Mouse (Mus musculus): ENCODE data around the gene Ppp2r5a. TPM values are rescaled to one million over a fixed set of nuclear protein-coding genes. Genes with fewer than 3 reads are reported as not detected.

Ppp2r5a gene
- polyA plus RNA-seq, 1 experiment from 2014 or later = 13.1 TPM

- Histone ChIP-seq H3K9ac (ENCODE audit: low read depth, low read length) (no peak overlapping the region), H3K27me3 (ENCODE audit: control insufficient read depth, insufficient read depth, low read length) (no peaks in the 10 kb centered on the region), H3K27ac (ENCODE audit: low read depth, low read length) (no peak overlapping the region), H3K4me1 (replicated peaks; ENCODE audit: control insufficient read depth, insufficient read depth, low read length) (no peaks in the 10 kb centered on the region), H3K4me2 (replicated peaks; ENCODE audit: low read depth, low read length) (no peak overlapping the region), H3K4me3 (ENCODE audit: low read depth, low read length) (no peak overlapping the region), H3K36me3 (ENCODE audit: control insufficient read depth, insufficient read depth, low read length) (no peaks in the 10 kb centered on the region), H3K9me3 (ENCODE audit: control insufficient read depth, low read length) (no peaks in the 10 kb centered on the region)
- ATAC-seq (ENCODE audit: low FRiP score) (no peak), DNase-seq (ENCODE audit: low spot score) (no peak)
- 65% methylated on average over 6 of the region's 6 CpGs for WGBS
Measured at GRCm38 (mm10) chr1:191413691-191414415, 10.8 kb upstream of the Ppp2r5a start.

- Histone ChIP-seq H3K36me3 (ENCODE audit: control insufficient read depth, insufficient read depth, low read length) (no peaks in the 10 kb centered on the region), H3K27me3 (ENCODE audit: control insufficient read depth, insufficient read depth, low read length) (no peaks in the 10 kb centered on the region), H3K4me2 (replicated peaks; ENCODE audit: low read depth, low read length) (no peak overlapping the region), H3K9ac (ENCODE audit: low read depth, low read length) (no peak overlapping the region), H3K9me3 (ENCODE audit: control insufficient read depth, low read length) (no peaks in the 10 kb centered on the region), H3K27ac (ENCODE audit: low read depth, low read length) (no peak overlapping the region), H3K4me1 (replicated peaks; ENCODE audit: control insufficient read depth, insufficient read depth, low read length) (no peaks in the 10 kb centered on the region), H3K4me3 (ENCODE audit: low read depth, low read length) (no peak overlapping the region)
- WGBS = 58% methylated on average over 10 of the region's 10 CpGs
- ATAC-seq (ENCODE audit: low FRiP score) (no peak), DNase-seq (ENCODE audit: low spot score) (no peak)
Measured at GRCm38 (mm10) chr1:191410294-191411036, 7.4 kb upstream of the Ppp2r5a start.

GRCm38 (mm10) chr1:191407246-191407645 lies 4.2 kb upstream of the Ppp2r5a start:
- DNase-seq (ENCODE audit: low spot score) (no peak), ATAC-seq (ENCODE audit: low FRiP score) (no peak)
- Histone ChIP-seq H3K36me3 (ENCODE audit: control insufficient read depth, insufficient read depth, low read length) (no peaks in the 10 kb centered on the region), H3K4me2 (replicated peaks; ENCODE audit: low read depth, low read length) (no peak overlapping the region), H3K9me3 (ENCODE audit: control insufficient read depth, low read length) (no peaks in the 10 kb centered on the region), H3K4me1 (replicated peaks; ENCODE audit: control insufficient read depth, insufficient read depth, low read length) (no peaks in the 10 kb centered on the region), H3K9ac (ENCODE audit: low read depth, low read length) (no peak overlapping the region), H3K27ac (ENCODE audit: low read depth, low read length) (no peak overlapping the region), H3K4me3 (ENCODE audit: low read depth, low read length) (no peak overlapping the region), H3K27me3 (ENCODE audit: control insufficient read depth, insufficient read depth, low read length) (no peaks in the 10 kb centered on the region)
- 68% methylated on average over 12 of the region's 12 CpGs for WGBS

- Histone ChIP-seq H3K4me1 (replicated peaks; ENCODE audit: control insufficient read depth, insufficient read depth, low read length) (no peaks in the 10 kb centered on the region), H3K36me3 (ENCODE audit: control insufficient read depth, insufficient read depth, low read length) (no peaks in the 10 kb centered on the region), H3K27me3 (ENCODE audit: control insufficient read depth, insufficient read depth, low read length) (no peaks in the 10 kb centered on the region), H3K4me2 (replicated peaks; ENCODE audit: low read depth, low read length) (no peak overlapping the region), H3K27ac (ENCODE audit: low read depth, low read length) (no peak overlapping the region), H3K9me3 (ENCODE audit: control insufficient read depth, low read length) (no peaks in the 10 kb centered on the region), H3K4me3 (ENCODE audit: low read depth, low read length) (no peak overlapping the region), H3K9ac (ENCODE audit: low read depth, low read length) (no peak overlapping the region)
- DNase-seq (ENCODE audit: low spot score) (no peak), ATAC-seq (ENCODE audit: low FRiP score) (no peak)
- WGBS = 93% methylated on average over 8 of the region's 8 CpGs
Measured at GRCm38 (mm10) chr1:191406516-191406915, 3.4 kb upstream of the Ppp2r5a start.

GRCm38 (mm10) chr1:191404721-191405329 lies 1.8 kb upstream of the Ppp2r5a start:
- Histone ChIP-seq H3K4me1 (replicated peaks; ENCODE audit: control insufficient read depth, insufficient read depth, low read length) (no peaks in the 10 kb centered on the region), H3K9me3 (ENCODE audit: control insufficient read depth, low read length) (no peaks in the 10 kb centered on the region), H3K4me2 (replicated peaks; ENCODE audit: low read depth, low read length) (no peak overlapping the region), H3K27ac (ENCODE audit: low read depth, low read length) (no peak overlapping the region), H3K27me3 (ENCODE audit: control insufficient read depth, insufficient read depth, low read length) (no peaks in the 10 kb centered on the region), H3K36me3 (ENCODE audit: control insufficient read depth, insufficient read depth, low read length) (no peaks in the 10 kb centered on the region), H3K4me3 (ENCODE audit: low read depth, low read length) (no peak overlapping the region), H3K9ac (ENCODE audit: low read depth, low read length) (no peak overlapping the region)
- DNase-seq (ENCODE audit: low spot score) (no peak), ATAC-seq (ENCODE audit: low FRiP score) (no peak)
- 82% methylated on average over 10 of the region's 10 CpGs for WGBS

GRCm38 (mm10) chr1:191404301-191404700 lies 1.2 kb upstream of the Ppp2r5a start:
- no peak overlapping the region for H3K4me2 ChIP-seq (replicated peaks; ENCODE audit: low read depth, low read length)
- H3K4me3 ChIP-seq (ENCODE audit: low read depth, low read length) = no peak overlapping the region
- no peaks in the 10 kb centered on the region for H3K27me3 ChIP-seq (ENCODE audit: control insufficient read depth, insufficient read depth, low read length)
- no peak for DNase-seq (ENCODE audit: low spot score)
- H3K27ac ChIP-seq (ENCODE audit: low read depth, low read length) = no peak overlapping the region
- WGBS = 25% methylated on average over 1 of the region's 1 CpGs
- H3K9me3 ChIP-seq (ENCODE audit: control insufficient read depth, low read length) = no peaks in the 10 kb centered on the region
- H3K9ac ChIP-seq (ENCODE audit: low read depth, low read length) = 0 out of 2 replicates have a peak overlapping the region, but pooled peaks have one; percentile 7
- H3K36me3 ChIP-seq (ENCODE audit: control insufficient read depth, insufficient read depth, low read length) = no peaks in the 10 kb centered on the region
- ATAC-seq (ENCODE audit: low FRiP score) = no peak
- no peaks in the 10 kb centered on the region for H3K4me1 ChIP-seq (replicated peaks; ENCODE audit: control insufficient read depth, insufficient read depth, low read length)

- H3K9me3 ChIP-seq (ENCODE audit: control insufficient read depth, low read length) = no peaks in the 10 kb centered on the region
- no peak for ATAC-seq (ENCODE audit: low FRiP score)
- WGBS = 53% methylated on average over 7 of the region's 7 CpGs
Measured at GRCm38 (mm10) chr1:191402506-191402905, 566 bp downstream of the Ppp2r5a start.

GRCm38 (mm10) chr1:191396897-191397849 lies 5.9 kb downstream of the Ppp2r5a start:
- no peaks in the 10 kb centered on the region for H3K9me3 ChIP-seq (ENCODE audit: control insufficient read depth, low read length)
- H3K36me3 ChIP-seq (ENCODE audit: control insufficient read depth, insufficient read depth, low read length) = no peaks in the 10 kb centered on the region
- H3K4me1 ChIP-seq (replicated peaks; ENCODE audit: control insufficient read depth, insufficient read depth, low read length) = 0 out of 2 replicates have a peak, but pooled peaks cover 2% of the 10 kb centered on the region
- no peaks in the 10 kb centered on the region for H3K27me3 ChIP-seq (ENCODE audit: control insufficient read depth, insufficient read depth, low read length)
- H3K4me2 ChIP-seq (replicated peaks; ENCODE audit: low read depth, low read length) = peak overlapping the region; percentile 75
- DNase-seq (ENCODE audit: low spot score) (peak; percentile 100), ATAC-seq (ENCODE audit: low FRiP score) (peak; percentile 99)
- peak overlapping the region; percentile 76 for H3K27ac ChIP-seq (ENCODE audit: low read depth, low read length)
- 1% methylated on average over 73 of the region's 82 CpGs for whole genome bisulfite sequencing
- H3K4me3 ChIP-seq (ENCODE audit: low read depth, low read length) = peak overlapping the region; percentile 66
- H3K9ac ChIP-seq (ENCODE audit: low read depth, low read length) = peak overlapping the region; percentile 65

More at GRCm38 (mm10) chr1:191402506-191402905, 566 bp downstream of the Ppp2r5a start:
- H3K4me2 ChIP-seq (replicated peaks; ENCODE audit: low read depth, low read length) = no peak overlapping the region
- H3K27ac ChIP-seq (ENCODE audit: low read depth, low read length) = no peak overlapping the region
- no peak for DNase-seq (ENCODE audit: low spot score)
- no peak overlapping the region for H3K9ac ChIP-seq (ENCODE audit: low read depth, low read length)
- H3K27me3 ChIP-seq (ENCODE audit: control insufficient read depth, insufficient read depth, low read length) = no peaks in the 10 kb centered on the region
- no peaks in the 10 kb centered on the region for H3K36me3 ChIP-seq (ENCODE audit: control insufficient read depth, insufficient read depth, low read length)
- H3K4me3 ChIP-seq (ENCODE audit: low read depth, low read length) = no peak overlapping the region
- no peaks in the 10 kb centered on the region for H3K4me1 ChIP-seq (replicated peaks; ENCODE audit: control insufficient read depth, insufficient read depth, low read length)
